Mouse (Mus musculus): ENCODE data around the gene Mgea5. TPM values are rescaled to one million over a fixed set of nuclear protein-coding genes. Genes with fewer than 3 reads are reported as not detected.
A peak's percentile ranks its signal among the peaks of the same experiment; 100 is the strongest.

Gene Mgea5
- polyA plus RNA-seq, 1 experiment: 134 TPM

DNA sequence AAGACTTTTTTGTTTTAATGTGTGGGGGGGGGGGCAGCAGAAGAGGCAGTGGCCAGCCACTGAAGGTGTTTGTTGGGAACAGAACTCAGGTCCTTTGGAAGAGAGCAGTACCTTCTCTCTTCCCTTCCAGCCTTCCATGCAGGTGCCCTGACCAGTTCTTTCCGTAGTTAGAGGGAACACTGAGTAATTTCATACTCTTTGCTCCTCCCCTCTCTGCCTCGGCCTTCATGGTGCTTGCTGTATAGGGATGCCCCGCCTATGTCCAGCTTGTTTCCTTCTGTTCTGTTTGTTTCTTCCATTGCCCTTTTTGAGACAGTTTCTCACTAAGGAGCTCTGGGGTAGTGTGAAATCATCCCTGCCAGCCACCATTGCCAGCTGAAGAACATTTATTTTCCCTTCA lies 1.8 kb upstream of the Mgea5 start:
- no peak overlapping the region for H3K4me3 ChIP-seq (ENCODE audit: insufficient read depth, low read length)
- no peak overlapping the region for H3K27ac ChIP-seq (ENCODE audit: insufficient read depth, low read length)
- TF ChIP-seq POLR2A (IDR thresholded peaks at IDR 0.05; ENCODE audit: extremely low read depth, insufficient read depth, low read length): no peak
- no peak for TF ChIP-seq CTCF (IDR thresholded peaks at IDR 0.05; ENCODE audit: extremely low read depth, insufficient read depth, low read length)
- peaks cover 4% of the 10 kb centered on the region; the same call in 1 of the 2 replicates for H3K4me1 ChIP-seq (ENCODE audit: control insufficient read depth, insufficient read depth, low read length)

- Histone ChIP-seq H3K27ac (ENCODE audit: insufficient read depth, low read length) (peak overlapping the region; percentile 26; the same call in 1 of the 2 replicates), H3K4me3 (ENCODE audit: insufficient read depth, low read length) (peak overlapping the region; percentile 35), H3K4me1 (ENCODE audit: control insufficient read depth, insufficient read depth, low read length) (peaks cover 8% of the 10 kb centered on the region)
- TF ChIP-seq CTCF (IDR thresholded peaks at IDR 0.05; ENCODE audit: extremely low read depth, insufficient read depth, low read length) (no peak), POLR2A (IDR thresholded peaks at IDR 0.05; ENCODE audit: extremely low read depth, insufficient read depth, low read length) (no peak)
These were observed 418 bp upstream of the Mgea5 start for GRCm38 (mm10) chr19:45783933-45784576.

GRCm38 (mm10) chr19:45782315-45783001 lies 1.2 kb downstream of the Mgea5 start:
- Histone ChIP-seq H3K4me1 (ENCODE audit: control insufficient read depth, insufficient read depth, low read length) (peaks cover 9% of the 10 kb centered on the region), H3K27ac (ENCODE audit: insufficient read depth, low read length) (peak overlapping the region; percentile 88), H3K4me3 (ENCODE audit: insufficient read depth, low read length) (peak overlapping the region; percentile 93)

GRCm38 (mm10) chr19:45781676-45782075 lies 2.0 kb downstream of the Mgea5 start:
- peak overlapping the region; percentile 93 for H3K4me3 ChIP-seq (ENCODE audit: insufficient read depth, low read length)
- H3K27ac ChIP-seq (ENCODE audit: insufficient read depth, low read length): no peak overlapping the region
- TF ChIP-seq CTCF (IDR thresholded peaks at IDR 0.05; ENCODE audit: extremely low read depth, insufficient read depth, low read length) (0 out of 2 replicates have a peak, but pooled peaks have one; percentile 0), POLR2A (IDR thresholded peaks at IDR 0.05; ENCODE audit: extremely low read depth, insufficient read depth, low read length) (no peak)
- H3K4me1 ChIP-seq (ENCODE audit: control insufficient read depth, insufficient read depth, low read length): peaks cover 9% of the 10 kb centered on the region

More at GRCm38 (mm10) chr19:45782315-45783001, 1.2 kb downstream of the Mgea5 start:
- TF ChIP-seq POLR2A (IDR thresholded peaks at IDR 0.05; ENCODE audit: extremely low read depth, insufficient read depth, low read length): 0 out of 2 replicates have a peak, but pooled peaks have one; percentile 8
- no peak for TF ChIP-seq CTCF (IDR thresholded peaks at IDR 0.05; ENCODE audit: extremely low read depth, insufficient read depth, low read length)

- Histone ChIP-seq H3K4me1 (ENCODE audit: control insufficient read depth, insufficient read depth, low read length) (peaks cover 9% of the 10 kb centered on the region), H3K4me3 (ENCODE audit: insufficient read depth, low read length) (peak overlapping the region; percentile 93; the same call in 1 of the 2 replicates), H3K27ac (ENCODE audit: insufficient read depth, low read length) (no peak overlapping the region)
- TF ChIP-seq CTCF (IDR thresholded peaks at IDR 0.05; ENCODE audit: extremely low read depth, insufficient read depth, low read length) (no peak), POLR2A (IDR thresholded peaks at IDR 0.05; ENCODE audit: extremely low read depth, insufficient read depth, low read length) (no peak)
These were observed 3.2 kb downstream of the Mgea5 start for GRCm38 (mm10) chr19:45780350-45780915.

GRCm38 (mm10) chr19:45775486-45775885 lies 8.2 kb downstream of the Mgea5 start:
- Histone ChIP-seq H3K4me1 (ENCODE audit: control insufficient read depth, insufficient read depth, low read length) (peaks cover 10% of the 10 kb centered on the region), H3K4me3 (ENCODE audit: insufficient read depth, low read length) (no peak overlapping the region), H3K27ac (ENCODE audit: insufficient read depth, low read length) (no peak overlapping the region)
- TF ChIP-seq POLR2A (IDR thresholded peaks at IDR 0.05; ENCODE audit: extremely low read depth, insufficient read depth, low read length) (no peak), CTCF (IDR thresholded peaks at IDR 0.05; ENCODE audit: extremely low read depth, insufficient read depth, low read length) (no peak)

DNA sequence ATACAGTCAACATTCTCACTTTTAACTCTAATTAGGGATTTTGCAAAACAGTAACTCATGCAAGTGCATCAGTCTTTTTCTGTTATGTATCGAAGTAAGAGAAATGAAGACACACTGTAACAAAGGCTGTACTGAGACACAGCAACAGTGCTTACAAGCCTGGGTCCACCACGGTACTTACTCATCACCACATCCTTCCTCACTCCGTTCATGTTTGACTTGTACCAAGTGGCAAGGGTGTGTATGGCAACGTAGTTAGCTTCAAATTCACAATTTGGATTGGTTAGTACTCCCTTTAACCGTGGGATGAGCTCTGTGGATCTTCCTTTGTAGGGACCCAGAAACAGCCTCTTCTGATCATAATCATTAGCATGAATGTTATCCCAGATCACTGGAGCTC lies 12.1 kb downstream of the Mgea5 start:
- H3K27ac ChIP-seq (ENCODE audit: insufficient read depth, low read length): no peak overlapping the region
- H3K4me3 ChIP-seq (ENCODE audit: insufficient read depth, low read length): no peak overlapping the region
- TF ChIP-seq CTCF (IDR thresholded peaks at IDR 0.05; ENCODE audit: extremely low read depth, insufficient read depth, low read length): no peak
- TF ChIP-seq POLR2A (IDR thresholded peaks at IDR 0.05; ENCODE audit: extremely low read depth, insufficient read depth, low read length): no peak
- peaks cover 5% of the 10 kb centered on the region for H3K4me1 ChIP-seq (ENCODE audit: control insufficient read depth, insufficient read depth, low read length)

- TF ChIP-seq POLR2A (IDR thresholded peaks at IDR 0.05; ENCODE audit: extremely low read depth, insufficient read depth, low read length) (no peak), CTCF (IDR thresholded peaks at IDR 0.05; ENCODE audit: extremely low read depth, insufficient read depth, low read length) (no peak)
- no peaks in the 10 kb centered on the region for H3K4me1 ChIP-seq (ENCODE audit: control insufficient read depth, insufficient read depth, low read length)
- no peak overlapping the region for H3K27ac ChIP-seq (ENCODE audit: insufficient read depth, low read length)
- no peak overlapping the region for H3K4me3 ChIP-seq (ENCODE audit: insufficient read depth, low read length)
These were observed 22.8 kb downstream of the Mgea5 start for GRCm38 (mm10) chr19:45760810-45761209.

DNA sequence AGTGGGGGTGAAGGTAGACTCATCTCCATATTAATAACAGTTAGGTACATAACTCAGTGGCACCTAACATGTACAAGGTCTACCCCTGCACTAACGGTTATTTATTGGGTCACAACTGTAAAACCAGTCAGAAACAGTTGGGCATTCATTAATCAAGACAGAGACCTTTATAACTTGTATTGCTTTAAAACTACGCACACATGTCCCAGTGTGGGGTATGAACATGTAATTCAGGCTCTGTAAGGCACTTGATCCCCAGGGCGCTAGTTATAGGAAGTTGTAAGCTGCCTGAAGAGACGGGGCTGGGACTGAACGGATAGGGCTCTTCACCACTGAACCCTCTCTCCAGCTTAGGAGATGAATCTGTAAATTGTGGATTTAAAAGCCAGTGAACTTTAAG lies 25.0 kb downstream of the Mgea5 start:
- TF ChIP-seq POLR2A (IDR thresholded peaks at IDR 0.05; ENCODE audit: extremely low read depth, insufficient read depth, low read length) (no peak), CTCF (IDR thresholded peaks at IDR 0.05; ENCODE audit: extremely low read depth, insufficient read depth, low read length) (no peak)
- Histone ChIP-seq H3K4me3 (ENCODE audit: insufficient read depth, low read length) (no peak overlapping the region), H3K27ac (ENCODE audit: insufficient read depth, low read length) (no peak overlapping the region)

More for the DNA sequence above, 25.0 kb downstream of the Mgea5 start:
- no peaks in the 10 kb centered on the region for H3K4me1 ChIP-seq (ENCODE audit: control insufficient read depth, insufficient read depth, low read length)

All from cortical plate, adult 2 months (tissue).